In genomic region chr11:69060448-69061254, GRCm38 (mm10) we compare ENCODE assay signal across 8 mouse cellular contexts. TPM values are rescaled to one million over a fixed set of nuclear protein-coding genes. Genes with fewer than 3 reads are reported as not detected.
DNase-seq lines count a peak whose midpoint lies in the region; ATAC-seq and TF ChIP-seq lines count a peak whose summit lies in the region.

No protein-coding gene starts in this region.

- WGBS in forebrain, embryonic 13.5 days: 2% methylated on average over 38 of the region's 40 CpGs
- 2% methylated on average over 40 of the region's 40 CpGs for WGBS in intestine, postnatal 0 days
- under 1% methylated on average over 40 of the region's 40 CpGs for WGBS in midbrain, embryonic 10.5 days

- no peaks in the 10 kb centered on the region for H3K27me3 ChIP-seq in forebrain, embryonic 13.5 days
- H3K27me3 ChIP-seq in intestine, postnatal 0 days (replicated peaks; ENCODE audit: control insufficient read depth, insufficient read depth, low read length): no peaks in the 10 kb centered on the region
- H3K27me3 ChIP-seq in midbrain, embryonic 10.5 days (ENCODE audit: low read depth, poor library complexity, severe bottlenecking): peaks cover 10% of the 10 kb centered on the region

- H3K27ac ChIP-seq in forebrain, embryonic 13.5 days: peak overlapping the region; percentile 90
- peak overlapping the region; percentile 86 for H3K27ac ChIP-seq in intestine, postnatal 0 days (ENCODE audit: low read depth, low read length)
- peak overlapping the region; percentile 93 for H3K27ac ChIP-seq in midbrain, embryonic 10.5 days (replicated peaks)

- peak overlapping the region; percentile 86 for H3K9ac ChIP-seq in forebrain, embryonic 13.5 days
- H3K9ac ChIP-seq in intestine, postnatal 0 days (ENCODE audit: low read depth, low read length): peak overlapping the region; percentile 83

- DNase-seq in adrenal gland, adult 18-20 months (ENCODE audit: low spot score in 2 of 2): peak; percentile 46 to 49
- no peak for DNase-seq in adrenal gland, adult 8-10 months
- DNase-seq in thymus, postnatal 0 days (ENCODE audit: low spot score): peak; percentile 25
- DNase-seq in thymus, postnatal 10 days (ENCODE audit: low spot score in 2 of 2): no peak
- DNase-seq in midbrain, embryonic 10.5 days (ENCODE audit: low spot score): peak; percentile 56
- peak; percentile 66 for DNase-seq in testis, postnatal 10 days (ENCODE audit: low spot score)

- H3K36me3 ChIP-seq in forebrain, embryonic 13.5 days (ENCODE audit: poor library complexity, severe bottlenecking): no peaks in the 10 kb centered on the region
- H3K36me3 ChIP-seq in intestine, postnatal 0 days (ENCODE audit: control insufficient read depth, insufficient read depth): no peaks in the 10 kb centered on the region
- H3K36me3 ChIP-seq in midbrain, embryonic 10.5 days: no peaks in the 10 kb centered on the region

- H3K4me3 ChIP-seq in forebrain, embryonic 13.5 days: peak overlapping the region; percentile 87
- H3K4me3 ChIP-seq in intestine, postnatal 0 days (ENCODE audit: low read depth, low read length): peak overlapping the region; percentile 80
- H3K4me3 ChIP-seq in midbrain, embryonic 10.5 days: peak overlapping the region; percentile 86

- no peak; the same call in 1 of the 2 replicates for ATAC-seq in forebrain, embryonic 13.5 days
- ATAC-seq in intestine, postnatal 0 days: no peak

- TF ChIP-seq CTCF in intestine, postnatal 0 days (IDR thresholded peaks at IDR 0.05; ENCODE audit: low read depth): no peak

- peaks cover 44% of the 10 kb centered on the region for H3K4me1 ChIP-seq in forebrain, embryonic 13.5 days
- 0 out of 2 replicates have a peak, but pooled peaks cover 7% of the 10 kb centered on the region for H3K4me1 ChIP-seq in intestine, postnatal 0 days (replicated peaks; ENCODE audit: control insufficient read depth, insufficient read depth, low read length)
- H3K4me1 ChIP-seq in midbrain, embryonic 10.5 days: peaks cover 47% of the 10 kb centered on the region

- H3K4me2 ChIP-seq in forebrain, embryonic 13.5 days: peak overlapping the region; percentile 93
- H3K4me2 ChIP-seq in intestine, postnatal 0 days (replicated peaks; ENCODE audit: low read depth): peak overlapping the region; percentile 95

- no peaks in the 10 kb centered on the region for H3K9me3 ChIP-seq in forebrain, embryonic 13.5 days (replicated peaks)
- no peaks in the 10 kb centered on the region for H3K9me3 ChIP-seq in intestine, postnatal 0 days (ENCODE audit: control insufficient read depth)
- H3K9me3 ChIP-seq in midbrain, embryonic 10.5 days (replicated peaks): no peaks in the 10 kb centered on the region

RNA-seq across cellular contexts. Expression of gene Borcs6, which starts 1.1 kb away (rescaled TPM):
- total RNA-seq in adrenal gland, adult 18-20 months (2021): 10 to 100 TPM; 23.7 to 23.9 TPM
- 10 to 100 TPM; 29.8 to 33.9 (median 31.5) TPM for total RNA-seq in adrenal gland, adult 8-10 months (2022)
- 9.8 and 12.4 TPM in 2 replicates for polyA plus RNA-seq in thymus, postnatal 0 days (2015; fragmentation: Nextera tagmentation; extraction: Ambion mirVana)
- polyA plus RNA-seq in forebrain, embryonic 13.5 days (2015; fragmentation: Nextera tagmentation; extraction: Ambion mirVana): 6.6 and 7.9 TPM in 2 replicates
- polyA plus RNA-seq in intestine, postnatal 0 days (2015; fragmentation: Nextera tagmentation; extraction: Ambion mirVana): 13.4 and 13.8 TPM in 2 replicates
- 6.9 and 8.7 TPM in 2 replicates for polyA plus RNA-seq in midbrain, embryonic 10.5 days (2016; fragmentation: Nextera tagmentation; extraction: Ambion mirVana)

RNA-seq across cellular contexts. Expression of gene Tmem107, which starts 10.0 kb away (rescaled TPM):
- 10 to 100 TPM in 1 of 2 experiments, 1 to 10 TPM in 1; 8.1 to 11.9 TPM for total RNA-seq in adrenal gland, adult 18-20 months (2021)
- total RNA-seq in adrenal gland, adult 8-10 months (2022): 10 to 100 TPM; 13.1 to 28.3 (median 19.4) TPM
- 29.8 and 33.2 TPM in 2 replicates for polyA plus RNA-seq in thymus, postnatal 0 days (2015; fragmentation: Nextera tagmentation; extraction: Ambion mirVana)
- 55.1 and 57.2 TPM in 2 replicates for polyA plus RNA-seq in forebrain, embryonic 13.5 days (2015; fragmentation: Nextera tagmentation; extraction: Ambion mirVana)
- 14.5 TPM in 2 replicates for polyA plus RNA-seq in intestine, postnatal 0 days (2015; fragmentation: Nextera tagmentation; extraction: Ambion mirVana)
- 63.4 and 64.8 TPM in 2 replicates for polyA plus RNA-seq in midbrain, embryonic 10.5 days (2016; fragmentation: Nextera tagmentation; extraction: Ambion mirVana)

RNA-seq across cellular contexts. Expression of gene Aurkb, which starts 15.2 kb away (rescaled TPM):
- total RNA-seq in adrenal gland, adult 18-20 months (2021): 1 to 10 TPM; 1.4 to 1.9 TPM
- total RNA-seq in adrenal gland, adult 8-10 months (2022): 1 to 10 TPM; 1.7 to 2.9 (median 2.3) TPM
- 134 and 154 TPM in 2 replicates for polyA plus RNA-seq in thymus, postnatal 0 days (2015; fragmentation: Nextera tagmentation; extraction: Ambion mirVana)
- 143 and 149 TPM in 2 replicates for polyA plus RNA-seq in forebrain, embryonic 13.5 days (2015; fragmentation: Nextera tagmentation; extraction: Ambion mirVana)
- polyA plus RNA-seq in intestine, postnatal 0 days (2015; fragmentation: Nextera tagmentation; extraction: Ambion mirVana): 24.3 and 26.2 TPM in 2 replicates
- 218 and 239 TPM in 2 replicates for polyA plus RNA-seq in midbrain, embryonic 10.5 days (2016; fragmentation: Nextera tagmentation; extraction: Ambion mirVana)

RNA-seq across cellular contexts. Expression of gene Vamp2, which starts 27.6 kb away (rescaled TPM):
- 100 to 1,000 TPM; 106 to 137 TPM for total RNA-seq in adrenal gland, adult 18-20 months (2021)
- total RNA-seq in adrenal gland, adult 8-10 months (2022): 100 to 1,000 TPM; 118 to 221 (median 178) TPM
- polyA plus RNA-seq in thymus, postnatal 0 days (2015; fragmentation: Nextera tagmentation; extraction: Ambion mirVana): 35.9 and 38.5 TPM in 2 replicates
- polyA plus RNA-seq in forebrain, embryonic 13.5 days (2015; fragmentation: Nextera tagmentation; extraction: Ambion mirVana): 110 and 124 TPM in 2 replicates
- 45.3 and 50.3 TPM in 2 replicates for polyA plus RNA-seq in intestine, postnatal 0 days (2015; fragmentation: Nextera tagmentation; extraction: Ambion mirVana)
- 63.1 and 90.1 TPM in 2 replicates for polyA plus RNA-seq in midbrain, embryonic 10.5 days (2016; fragmentation: Nextera tagmentation; extraction: Ambion mirVana)

RNA-seq across cellular contexts. Expression of gene Per1, which starts 34.4 kb away (rescaled TPM):
- total RNA-seq in adrenal gland, adult 18-20 months (2021): 10 to 100 TPM; 66.6 to 77.7 TPM
- 100 to 1,000 TPM in 1 of 4 experiments, 10 to 100 TPM in 3; 30.0 to 119 (median 51.6) TPM for total RNA-seq in adrenal gland, adult 8-10 months (2022)
- polyA plus RNA-seq in thymus, postnatal 0 days (2015; fragmentation: Nextera tagmentation; extraction: Ambion mirVana): 3.5 and 4.7 TPM in 2 replicates
- polyA plus RNA-seq in forebrain, embryonic 13.5 days (2015; fragmentation: Nextera tagmentation; extraction: Ambion mirVana): 6.0 and 6.4 TPM in 2 replicates
- polyA plus RNA-seq in intestine, postnatal 0 days (2015; fragmentation: Nextera tagmentation; extraction: Ambion mirVana): 7.2 and 11.3 TPM in 2 replicates
- 6.8 and 7.6 TPM in 2 replicates for polyA plus RNA-seq in midbrain, embryonic 10.5 days (2016; fragmentation: Nextera tagmentation; extraction: Ambion mirVana)

Comparison
In these comparisons a context has a peak if more than half of its experiments do, and no peak if none do; other contexts are left out.
1. DNase-seq: peak in adrenal gland, adult 18-20 months (2 of 2), thymus, postnatal 0 days (single experiment), midbrain, embryonic 10.5 days (single experiment) and testis, postnatal 10 days (single experiment); none in adrenal gland, adult 8-10 months (single experiment) and thymus, postnatal 10 days (0 of 2).
2. Peak in every context shown above with its lines, with median percentiles within 50 percentile points of each other: H3K27ac ChIP-seq and H3K4me3 ChIP-seq.